Mouse (Mus musculus) Muller cell, postnatal 12 days (primary cell): ENCODE measurements around the gene Btbd8.

ENCODE experiments used
- DNase-seq: peaks from one replicate; pipeline ENCODE4 v3.0.0-alpha.2; 2015; ENCODE audit errors: inconsistent ontology term

Btbd8 gene

GRCm38 (mm10) chr5:107437464-107438281, at the start of gene Btbd8:
Btbd8 (plus strand) TSS chr5:107437997.
- DNase-seq = peak; percentile 97

- DNase-seq = no peak
These were observed 48.4 kb upstream of the Btbd8 start for GRCm38 (mm10) chr5:107389373-107389772.

- no peak for DNase-seq
These were observed 43.4 kb upstream of the Btbd8 start for GRCm38 (mm10) chr5:107394437-107394836.

DNA sequence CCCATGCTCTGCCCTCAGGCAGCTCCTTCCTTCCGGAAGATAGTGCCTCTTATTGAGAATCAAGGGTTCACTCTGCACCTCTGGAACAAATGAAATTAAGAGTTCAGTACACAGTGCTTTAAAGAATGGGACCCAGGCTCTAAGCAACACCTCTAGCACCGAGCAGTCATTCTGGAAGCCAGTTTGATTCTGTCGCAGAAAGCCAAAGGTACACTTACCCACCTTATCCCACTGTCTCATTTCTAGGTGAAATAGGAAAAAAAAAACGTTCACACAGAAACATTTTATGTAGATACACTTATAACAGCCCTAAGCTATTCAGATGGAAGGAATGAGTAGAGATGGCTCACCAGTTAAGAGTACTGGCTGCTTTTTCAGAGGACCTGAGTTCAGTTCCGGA, 35.4 kb upstream of the Btbd8 start, which contains the start of gene Ephx4:
Gene Ephx4, plus strand, starts transcription at position 301 of the 400 bp plus-strand sequence.
- no peak for DNase-seq

DNA sequence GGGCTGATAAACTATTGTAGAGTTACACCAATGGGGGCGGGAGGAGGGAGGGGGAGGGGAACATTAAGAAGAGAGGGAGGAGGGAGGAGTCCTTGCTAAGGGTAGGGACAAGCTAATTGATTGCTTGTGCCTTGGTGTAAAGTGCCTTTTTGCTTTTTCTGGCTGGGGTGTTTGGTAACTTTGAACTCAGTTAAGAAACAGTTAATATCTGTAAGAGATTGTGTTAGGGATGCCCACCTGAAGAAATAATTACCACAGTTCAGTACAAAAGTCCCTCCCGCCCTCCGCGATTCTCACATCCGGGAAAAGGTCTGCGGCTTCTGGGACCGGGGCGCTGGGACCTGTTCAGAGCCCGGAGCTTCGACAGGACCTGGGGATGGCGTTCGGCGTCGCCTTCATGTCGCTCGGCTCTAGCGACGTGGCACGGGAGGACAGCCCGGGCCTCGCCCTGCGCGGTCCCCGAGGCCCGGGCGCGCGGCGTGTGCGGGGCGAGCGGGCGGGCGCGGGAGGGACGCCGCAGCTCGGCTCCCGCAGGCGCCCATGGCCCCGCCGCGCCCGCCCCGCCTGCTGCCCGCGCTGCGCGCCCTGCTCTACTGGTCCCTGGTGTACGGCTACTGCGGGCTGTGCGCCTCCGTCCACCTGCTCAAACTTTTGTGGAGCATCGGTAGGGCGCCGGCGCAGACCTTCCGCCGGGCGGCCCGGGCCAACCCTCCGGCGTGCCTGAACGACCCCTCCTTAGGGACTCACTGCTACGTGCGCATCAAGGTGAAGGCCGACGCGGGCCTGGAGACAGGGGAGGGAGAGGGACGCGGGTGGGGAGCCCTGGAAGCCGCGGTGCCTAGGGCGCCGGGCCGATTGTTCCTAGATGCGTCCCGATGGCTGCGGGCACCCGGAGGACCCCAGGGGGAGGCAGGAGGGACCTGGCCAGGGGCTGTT, 34.5 kb upstream of the Btbd8 start:
- peak; percentile 51 for DNase-seq

GRCm38 (mm10) chr5:107403947-107404684, 33.7 kb upstream of the Btbd8 start:
- DNase-seq = no peak

DNA sequence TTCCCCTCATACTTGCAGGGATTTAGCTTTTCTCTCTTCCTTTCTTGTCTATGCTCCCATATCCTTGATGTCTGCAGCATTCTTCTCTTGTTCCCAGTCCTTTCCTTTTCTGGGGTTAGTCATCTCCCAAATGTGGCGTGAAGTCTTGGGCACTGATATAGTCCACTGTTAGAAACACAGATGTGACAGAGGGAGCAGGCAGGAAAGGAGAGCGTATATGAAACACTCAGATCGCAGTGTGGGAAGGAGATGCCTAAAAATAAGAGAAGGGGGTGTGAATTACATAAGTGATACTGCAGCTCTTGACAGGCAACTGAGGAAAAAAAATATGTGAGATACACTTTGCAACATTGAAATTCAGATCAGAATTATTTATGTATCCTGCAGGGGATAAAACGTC, 32.4 kb upstream of the Btbd8 start:
- DNase-seq = no peak

DNA sequence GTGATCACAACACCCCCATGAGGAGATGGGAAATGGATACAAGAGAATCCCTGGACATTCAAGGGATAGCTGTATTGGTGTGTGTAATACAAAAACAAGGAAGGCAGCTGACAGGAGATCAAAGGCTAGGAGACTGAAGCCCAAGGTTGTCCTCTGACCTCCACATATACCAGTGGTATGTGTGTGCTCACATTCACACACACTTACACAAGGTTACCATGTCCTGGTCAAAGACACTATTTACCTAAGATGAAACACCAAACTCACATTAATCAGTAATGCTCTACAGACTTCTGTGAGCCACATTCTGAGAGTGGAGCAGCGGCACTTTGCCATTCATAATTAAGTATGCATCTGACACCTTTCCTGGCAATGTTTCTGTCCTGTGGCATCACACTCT, 27.5 kb upstream of the Btbd8 start:
- DNase-seq = no peak

GRCm38 (mm10) chr5:107411326-107411725, 26.5 kb upstream of the Btbd8 start:
- no peak for DNase-seq

- no peak for DNase-seq
These were observed 25.5 kb upstream of the Btbd8 start for GRCm38 (mm10) chr5:107412285-107412684.

- DNase-seq = no peak
These were observed 22.7 kb upstream of the Btbd8 start for GRCm38 (mm10) chr5:107415098-107415497.

DNA sequence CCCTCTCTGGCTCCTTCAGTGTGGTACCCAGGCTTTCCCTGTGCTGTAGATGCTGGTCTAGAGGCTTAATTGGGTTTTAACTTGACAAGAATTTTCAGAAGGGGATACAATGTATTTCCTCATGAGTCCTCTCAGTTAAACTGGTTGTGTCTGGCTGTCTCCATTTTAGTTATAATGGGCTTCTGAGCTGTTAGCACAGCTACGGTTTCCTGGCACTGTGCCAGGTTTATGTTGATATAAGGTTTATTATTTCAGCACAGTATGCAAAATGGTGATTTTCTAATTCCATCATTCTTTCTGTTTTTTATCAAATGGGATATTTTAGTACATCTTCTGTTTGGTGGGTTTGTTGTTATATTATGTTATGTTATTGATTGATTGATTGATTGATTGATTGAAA, 16.1 kb upstream of the Btbd8 start:
- no peak for DNase-seq

GRCm38 (mm10) chr5:107431249-107431648, 6.5 kb upstream of the Btbd8 start, which contains the start of gene Lpcat2b:
Lpcat2b (plus strand) TSS chr5:107431549.
- DNase-seq = no peak

DNA sequence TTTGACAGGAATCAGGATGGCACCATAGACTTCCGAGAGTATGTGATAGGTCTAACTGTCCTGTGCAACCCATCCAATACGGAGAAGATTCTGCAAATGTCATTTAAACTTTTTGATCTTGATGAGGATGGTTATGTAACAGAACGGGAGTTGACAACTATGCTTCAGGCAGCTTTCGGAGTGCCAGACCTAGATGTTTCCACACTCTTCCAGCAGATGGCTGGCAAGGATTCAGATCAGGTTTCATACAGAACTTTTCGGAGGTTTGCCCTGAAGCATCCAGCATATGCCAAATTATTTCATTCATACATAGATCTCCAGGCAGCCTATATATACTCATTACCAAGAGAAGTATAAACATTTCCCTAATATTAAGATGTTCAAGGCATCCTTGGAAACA, 3.8 kb upstream of the Btbd8 start:
- no peak for DNase-seq

DNA sequence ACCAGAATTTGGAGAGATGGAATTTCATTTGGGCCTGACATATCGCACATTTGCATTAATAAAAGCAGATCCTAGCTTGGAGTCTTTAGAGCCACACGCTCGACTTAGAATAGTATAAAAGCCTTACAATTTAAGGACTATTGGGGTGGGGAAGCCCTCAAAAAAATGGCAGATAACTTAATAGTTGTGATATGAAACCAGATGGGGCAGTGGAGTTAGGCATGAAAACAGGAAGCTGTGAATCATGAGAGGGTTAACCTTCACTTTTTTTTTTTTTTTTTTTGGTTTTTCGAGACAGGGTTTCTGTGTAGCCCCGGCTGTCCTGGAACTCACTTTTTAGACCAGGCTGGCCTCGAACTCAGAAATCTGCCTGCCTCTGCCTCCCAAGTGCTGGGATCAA, 1.6 kb upstream of the Btbd8 start:
- no peak for DNase-seq

- no peak for DNase-seq
These were observed 1.1 kb upstream of the Btbd8 start for GRCm38 (mm10) chr5:107436587-107437209.

GRCm38 (mm10) chr5:107438353-107438752, 556 bp downstream of the Btbd8 start:
- no peak for DNase-seq

- DNase-seq = no peak
These were observed 4.1 kb downstream of the Btbd8 start for GRCm38 (mm10) chr5:107441881-107442280.

- no peak for DNase-seq
These were observed 6.5 kb downstream of the Btbd8 start for GRCm38 (mm10) chr5:107444251-107444650.

DNA sequence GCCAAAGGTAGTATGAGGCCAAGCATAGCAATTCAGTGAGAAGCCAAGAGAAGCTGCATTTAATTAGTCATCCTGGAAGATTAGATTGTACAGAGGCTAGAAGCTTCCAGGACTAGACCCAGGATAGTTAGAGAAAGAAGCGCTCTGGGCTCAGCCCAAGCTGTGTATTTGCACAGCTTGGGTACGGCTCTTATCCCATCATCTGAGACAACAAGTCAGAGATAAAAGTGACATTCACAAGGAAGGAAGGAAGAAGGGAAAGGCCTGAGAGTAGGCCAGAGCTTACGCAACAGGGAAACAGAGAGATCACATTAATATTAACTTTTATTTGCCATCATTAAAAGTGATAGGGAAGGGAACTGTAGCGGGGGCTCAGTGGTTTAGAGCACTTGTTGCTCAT, 10.2 kb downstream of the Btbd8 start:
- DNase-seq = no peak

- no peak for DNase-seq
These were observed 11.0 kb downstream of the Btbd8 start for GRCm38 (mm10) chr5:107448784-107449183.
